Mouse (Mus musculus): ENCODE measurements around the gene Drap1.

Gene Drap1

DNA sequence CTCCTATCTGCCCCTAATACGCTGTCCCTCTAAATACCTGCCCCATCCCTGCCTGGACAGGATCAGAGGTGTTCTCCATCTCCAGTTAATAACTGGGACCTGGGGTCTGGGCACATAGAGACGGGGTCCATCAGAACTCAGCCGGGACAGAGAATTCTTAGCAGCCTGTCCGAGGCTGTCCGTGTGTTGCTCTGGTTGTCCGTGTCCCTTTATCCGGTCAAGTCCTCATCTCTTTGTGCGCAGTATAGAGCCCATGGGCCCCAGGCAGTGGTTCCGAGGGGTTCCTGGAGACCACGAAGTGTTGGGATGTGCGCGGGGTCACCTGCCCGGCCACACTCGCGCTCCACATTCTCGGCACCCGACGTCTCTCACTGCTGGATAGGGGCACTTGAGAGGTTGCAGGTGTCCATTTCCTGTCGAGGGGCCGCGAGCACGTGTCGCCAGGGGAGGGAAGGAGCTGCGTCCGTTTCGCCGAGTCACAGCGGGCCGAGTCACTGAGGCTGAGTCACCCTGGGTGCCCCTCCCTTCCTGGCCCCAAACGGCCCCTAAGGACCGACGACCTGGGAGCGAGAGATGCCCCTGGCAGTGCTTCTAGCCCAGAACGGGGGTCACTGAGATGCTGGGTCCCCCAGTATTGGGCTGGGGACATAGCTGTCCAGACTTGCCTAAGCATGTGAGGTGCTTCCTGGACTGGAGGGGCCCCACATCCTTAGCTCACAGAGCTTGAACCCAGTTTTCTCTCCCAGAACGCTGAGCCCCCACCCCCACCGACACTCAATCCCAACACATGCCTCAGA lies 23.8 kb upstream of the Drap1 start:
- DNase-seq (ENCODE audit: low spot score): no peak

DNA sequence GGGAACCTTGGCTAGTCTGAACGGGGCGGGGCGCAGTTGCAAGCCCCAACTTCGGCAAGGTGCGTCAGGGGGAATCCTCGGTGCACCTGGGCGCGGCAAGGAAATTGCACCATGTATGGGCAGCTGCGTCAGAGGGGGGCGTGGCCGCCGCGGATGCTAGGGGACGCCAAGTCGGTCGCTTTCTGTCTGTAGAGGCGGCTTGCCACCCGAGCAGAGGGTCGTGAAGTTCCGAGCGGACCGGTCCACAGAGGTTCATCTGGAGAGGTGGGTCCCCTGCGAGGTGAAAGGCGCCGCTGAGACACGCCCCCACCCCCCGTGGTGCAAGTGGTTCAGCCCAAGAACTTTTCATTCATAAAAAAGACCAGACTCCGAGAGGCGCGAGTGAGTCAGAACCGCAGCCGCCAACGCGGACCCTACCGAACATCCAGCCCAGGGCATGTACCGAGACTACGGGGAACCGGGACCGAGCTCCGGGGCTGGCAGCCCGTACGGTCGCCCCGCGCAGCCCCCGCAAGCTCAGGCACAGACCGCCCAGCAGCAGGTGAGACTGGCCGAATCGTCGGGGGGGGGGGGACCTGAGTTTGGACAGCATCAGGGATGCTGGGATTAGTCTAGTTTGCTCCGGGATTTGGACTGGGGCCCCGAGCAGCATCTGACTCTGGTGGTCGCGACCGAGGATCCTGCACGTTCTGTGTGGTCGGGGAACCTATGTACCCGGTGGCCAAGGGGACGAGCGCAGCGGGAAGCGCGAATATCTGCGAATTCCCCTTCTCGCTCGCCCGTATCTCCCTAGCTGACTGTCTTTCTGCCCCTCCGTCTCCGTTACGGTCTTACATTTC lies 23.0 kb upstream of the Drap1 start, which contains the start of gene Fosl1:
Gene Fosl1, plus strand, starts transcription at position 33 of the 839 bp plus-strand sequence.
- peak; percentile 76 for DNase-seq (ENCODE audit: low spot score)

DNA sequence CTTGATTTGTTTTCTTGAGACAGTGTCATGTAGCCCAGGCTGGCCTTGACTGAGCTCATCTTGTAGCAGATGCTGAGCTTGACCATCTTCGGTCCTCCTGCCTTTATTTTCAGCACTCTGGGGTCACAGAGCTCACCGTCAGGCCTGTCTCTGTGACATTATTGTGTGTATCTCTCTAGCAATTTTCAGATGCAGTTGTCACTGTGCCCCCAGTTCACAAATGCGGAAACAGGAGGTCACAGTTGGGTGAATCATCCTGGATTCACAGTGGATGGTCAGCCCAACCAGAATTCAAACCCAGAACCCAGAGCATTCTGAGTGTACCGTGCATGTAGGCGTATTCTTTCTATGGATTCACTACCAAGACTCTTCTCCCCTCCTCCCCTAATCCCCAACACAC lies 21.0 kb upstream of the Drap1 start:
- no peak for DNase-seq (ENCODE audit: low spot score)

DNA sequence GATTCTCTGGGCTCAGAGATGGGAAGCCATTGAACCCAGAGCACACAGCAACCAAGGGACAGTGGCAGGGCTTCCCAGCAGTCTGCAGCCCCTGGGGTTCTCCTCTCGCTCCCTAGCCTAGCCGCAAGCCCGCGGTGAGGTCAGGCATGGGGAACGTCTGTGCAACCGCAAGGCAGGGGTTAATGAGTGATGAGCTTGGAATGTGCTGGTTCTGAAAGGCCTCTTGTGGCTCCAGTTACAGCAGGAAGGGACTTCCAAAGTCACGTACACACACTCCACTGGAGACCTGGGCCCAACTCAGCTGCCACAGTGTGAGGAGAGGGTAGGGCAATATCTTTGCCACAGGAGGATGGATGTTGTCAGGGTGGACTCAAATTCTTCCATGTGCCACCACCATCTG lies 20.2 kb upstream of the Drap1 start:
- no peak for DNase-seq (ENCODE audit: low spot score)

DNA sequence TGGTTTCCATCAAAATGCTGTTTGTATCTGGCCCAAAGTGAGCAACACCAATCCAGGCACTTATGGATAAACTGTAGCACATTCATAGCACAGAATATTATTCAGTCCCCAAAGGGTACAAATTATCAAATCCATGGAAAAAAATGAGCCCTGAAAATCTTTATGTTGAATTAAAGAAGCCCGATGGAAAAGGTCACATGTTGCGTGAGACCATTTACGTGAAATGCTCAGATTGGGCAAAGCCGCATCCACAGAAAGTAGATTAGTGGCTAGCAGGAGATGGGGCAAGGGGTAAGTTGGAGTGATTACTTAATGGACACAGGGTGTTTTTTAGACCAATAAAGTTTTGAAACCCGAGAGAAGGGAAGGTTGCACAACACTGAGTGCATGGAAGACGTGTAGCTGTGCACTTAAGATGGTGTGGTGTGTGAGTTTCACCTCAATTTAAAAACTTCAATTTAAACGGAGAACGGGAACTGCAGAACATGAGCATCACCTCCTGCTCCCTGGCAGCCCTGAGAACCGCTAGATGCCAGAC lies 19.7 kb upstream of the Drap1 start:
- no peak for DNase-seq (ENCODE audit: low spot score)

DNA sequence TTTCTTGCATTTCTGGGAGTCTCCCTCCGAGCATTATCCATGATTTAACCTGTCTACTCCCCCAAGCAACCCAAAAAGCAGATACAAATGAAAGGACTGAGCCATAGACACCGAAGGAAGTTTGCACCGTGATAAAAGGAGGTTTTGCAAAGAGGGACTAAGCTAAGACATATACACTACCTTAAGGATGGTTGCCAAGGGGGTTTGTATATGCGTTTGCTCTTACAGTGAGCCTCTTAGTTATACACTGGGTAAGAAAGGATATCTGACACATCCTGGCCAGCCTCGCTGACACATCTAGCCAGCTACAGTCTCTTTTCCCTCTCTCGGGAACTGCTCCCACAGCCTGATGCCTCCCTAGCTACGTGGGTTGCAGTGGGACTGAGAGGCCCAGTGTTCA lies 9.2 kb upstream of the Drap1 start:
- DNase-seq (ENCODE audit: low spot score): no peak

DNA sequence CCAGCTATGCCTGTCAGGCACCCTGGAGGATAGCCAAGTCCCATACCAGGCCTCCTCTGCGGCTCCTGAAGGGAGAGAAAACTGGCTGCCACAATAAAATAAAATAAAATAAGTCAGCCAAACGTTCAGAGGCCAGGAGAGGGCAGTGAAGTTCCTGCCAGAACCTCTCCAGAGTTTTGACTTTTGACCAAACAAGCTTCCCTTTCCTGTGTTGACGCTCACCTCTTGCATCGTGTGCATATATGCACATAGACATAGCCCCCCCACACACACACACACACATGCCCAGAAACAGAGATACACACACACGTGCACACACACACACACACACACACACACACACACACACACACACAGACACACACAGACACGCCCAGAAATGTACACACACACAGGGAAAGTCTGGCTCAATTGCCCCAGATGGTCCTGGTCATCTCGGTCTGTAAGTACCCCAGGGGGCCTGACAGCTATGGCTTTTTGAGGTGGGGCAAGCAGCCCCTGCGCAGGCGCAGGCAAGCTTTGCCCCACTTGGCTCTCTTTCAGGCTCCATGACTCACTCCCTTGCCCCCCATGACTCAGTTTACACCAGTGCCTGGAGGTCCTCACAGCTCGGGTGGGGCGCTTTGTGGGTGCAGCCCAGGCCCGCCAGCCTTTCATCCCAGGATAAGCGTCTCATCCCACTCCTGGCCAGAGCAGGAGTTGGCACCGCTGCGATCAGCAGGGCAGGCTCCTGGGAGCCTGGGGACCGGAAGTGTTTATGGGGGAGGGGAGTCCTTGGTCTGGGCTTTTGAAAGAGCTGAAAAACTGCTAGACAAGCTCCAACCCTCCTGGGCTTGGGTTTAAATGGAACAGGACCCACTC lies 8.4 kb upstream of the Drap1 start:
- peak; percentile 53 for DNase-seq (ENCODE audit: low spot score)

DNA sequence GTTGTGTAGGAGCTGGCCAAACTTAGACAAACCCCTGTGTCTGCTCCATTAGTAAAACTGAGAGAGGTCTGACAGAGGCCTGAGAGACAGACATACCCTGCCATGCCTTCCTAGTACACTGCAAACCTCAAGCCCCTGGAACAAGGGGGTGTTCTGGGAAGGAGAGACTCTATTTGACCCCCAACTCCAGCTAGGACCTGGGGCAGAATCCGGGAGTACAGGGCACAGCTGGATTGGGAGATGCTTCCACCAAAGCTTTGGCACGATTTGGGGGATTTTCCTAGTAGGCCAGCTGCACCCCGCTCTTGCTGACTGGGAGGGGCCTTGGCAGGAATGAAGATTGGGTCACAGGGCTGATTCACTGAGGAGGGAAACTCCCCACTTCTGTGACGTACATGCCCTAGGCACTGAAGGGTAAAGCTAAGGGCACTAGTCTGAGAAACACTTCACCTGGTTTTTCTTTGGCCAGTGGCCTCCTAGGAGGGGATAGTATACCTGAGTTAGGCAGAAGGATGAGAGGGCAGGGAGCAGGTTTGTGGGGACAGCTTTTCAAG lies 7.2 kb upstream of the Drap1 start:
- DNase-seq (ENCODE audit: low spot score): no peak

DNA sequence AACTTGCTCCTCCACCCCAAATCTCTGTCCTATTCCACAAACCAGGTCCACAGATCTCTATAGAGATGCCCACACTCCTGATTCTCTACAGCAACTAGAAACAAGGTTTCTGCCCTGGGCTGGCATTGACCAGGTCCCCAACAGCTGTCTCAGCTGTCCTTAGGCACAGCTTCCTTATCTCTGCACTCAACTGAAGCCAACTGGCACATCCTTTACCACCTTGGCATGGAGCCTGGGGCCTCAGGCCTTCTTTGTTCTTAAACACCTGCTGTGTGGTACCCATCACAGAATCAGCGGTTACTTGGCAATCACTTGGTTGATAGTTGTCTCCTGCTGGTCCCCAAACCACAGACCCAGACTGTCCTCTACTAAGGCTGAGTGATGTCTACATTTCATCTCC lies 5.6 kb upstream of the Drap1 start:
- DNase-seq (ENCODE audit: low spot score): no peak

DNA sequence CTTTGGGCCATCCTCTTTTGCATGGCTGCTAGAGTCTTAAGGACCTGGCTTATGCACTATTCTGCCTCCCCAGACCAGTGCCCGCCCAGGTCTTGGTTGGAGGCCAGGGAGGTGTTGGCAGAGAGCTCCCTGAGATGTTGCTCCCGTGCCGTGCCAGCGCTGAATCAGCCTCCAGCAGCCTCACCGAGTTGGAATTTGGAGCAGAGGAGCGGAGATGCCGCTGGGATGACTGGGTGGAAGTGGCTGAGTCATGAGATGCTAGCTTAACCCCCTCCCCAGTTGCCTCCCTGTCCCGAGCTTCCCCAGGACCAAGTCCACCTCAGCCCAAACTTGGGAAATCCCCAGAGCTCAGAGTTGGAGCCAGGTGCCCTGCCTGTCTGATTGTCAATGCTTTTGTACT lies 5.0 kb upstream of the Drap1 start:
- DNase-seq (ENCODE audit: low spot score): peak; percentile 49

DNA sequence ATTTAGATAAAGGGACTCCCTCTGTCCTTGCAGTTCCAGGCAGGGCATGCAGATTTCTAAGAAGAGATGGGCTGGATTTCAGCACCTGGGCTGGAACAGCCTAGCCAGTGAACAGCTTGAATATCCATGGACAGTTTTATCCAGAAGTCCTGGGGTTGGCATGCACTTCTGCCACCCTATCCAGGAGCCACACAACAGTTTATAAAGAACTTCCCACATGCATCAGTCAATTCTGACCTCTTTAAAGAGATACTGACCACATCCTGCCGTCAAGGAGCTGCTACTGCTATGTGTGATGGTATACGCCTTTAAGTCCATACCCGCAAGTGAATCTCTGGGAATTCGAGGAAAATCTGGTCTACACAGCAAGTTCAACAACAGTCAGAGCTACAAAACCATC lies 4.4 kb upstream of the Drap1 start:
- no peak for DNase-seq (ENCODE audit: low spot score)

DNA sequence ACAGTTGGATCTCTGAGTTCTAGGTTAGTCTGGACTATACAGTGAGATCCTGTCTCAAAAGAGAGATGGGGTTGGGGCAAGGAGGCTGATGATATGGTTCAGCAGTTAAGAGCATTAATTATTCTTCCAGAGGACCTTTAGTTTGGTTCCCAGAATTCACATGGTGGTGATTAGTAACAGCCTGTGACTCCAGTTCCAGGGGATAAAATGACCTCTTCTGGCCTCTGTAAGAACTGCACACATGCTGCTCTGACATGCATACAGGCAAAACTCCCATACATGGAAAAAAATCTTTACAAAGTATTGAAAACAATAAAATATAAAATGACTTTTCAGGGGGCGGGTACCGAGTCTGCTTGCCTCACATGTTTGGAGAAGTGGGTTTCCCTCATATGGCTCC lies 3.3 kb upstream of the Drap1 start:
- no peak for DNase-seq (ENCODE audit: low spot score)

DNA sequence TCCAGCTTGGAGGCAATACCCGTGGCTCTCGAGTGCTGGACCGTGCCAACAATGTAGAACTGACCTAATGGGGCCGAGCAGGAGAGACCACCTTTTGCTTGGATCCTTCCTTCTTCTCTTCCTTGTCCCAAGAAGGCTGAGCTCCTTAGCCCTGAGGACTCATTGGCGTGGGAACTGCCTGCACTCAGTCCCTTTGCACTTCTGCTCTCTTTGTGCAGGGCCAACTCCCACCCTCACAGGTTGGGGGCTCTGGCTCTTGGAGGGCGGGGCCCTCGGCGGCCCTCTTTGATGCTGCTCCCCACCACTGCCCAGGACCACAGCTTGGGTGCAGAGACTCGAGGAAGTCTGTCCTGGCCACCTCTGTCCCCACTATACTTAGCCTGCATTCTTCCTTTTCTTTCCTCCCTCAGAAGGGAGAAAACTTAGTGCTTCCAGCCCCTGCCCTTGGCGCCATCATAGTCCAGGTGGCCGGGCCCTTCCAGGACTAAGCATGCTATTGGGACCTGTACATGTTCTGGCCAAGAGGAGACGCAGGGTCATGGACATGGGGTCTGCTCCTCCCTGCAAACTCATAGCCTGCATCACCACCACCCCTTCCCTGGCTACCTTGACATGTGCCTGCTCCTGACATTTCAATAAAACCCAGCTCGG lies 2.0 kb upstream of the Drap1 start:
- no peak for DNase-seq (ENCODE audit: low spot score)

DNA sequence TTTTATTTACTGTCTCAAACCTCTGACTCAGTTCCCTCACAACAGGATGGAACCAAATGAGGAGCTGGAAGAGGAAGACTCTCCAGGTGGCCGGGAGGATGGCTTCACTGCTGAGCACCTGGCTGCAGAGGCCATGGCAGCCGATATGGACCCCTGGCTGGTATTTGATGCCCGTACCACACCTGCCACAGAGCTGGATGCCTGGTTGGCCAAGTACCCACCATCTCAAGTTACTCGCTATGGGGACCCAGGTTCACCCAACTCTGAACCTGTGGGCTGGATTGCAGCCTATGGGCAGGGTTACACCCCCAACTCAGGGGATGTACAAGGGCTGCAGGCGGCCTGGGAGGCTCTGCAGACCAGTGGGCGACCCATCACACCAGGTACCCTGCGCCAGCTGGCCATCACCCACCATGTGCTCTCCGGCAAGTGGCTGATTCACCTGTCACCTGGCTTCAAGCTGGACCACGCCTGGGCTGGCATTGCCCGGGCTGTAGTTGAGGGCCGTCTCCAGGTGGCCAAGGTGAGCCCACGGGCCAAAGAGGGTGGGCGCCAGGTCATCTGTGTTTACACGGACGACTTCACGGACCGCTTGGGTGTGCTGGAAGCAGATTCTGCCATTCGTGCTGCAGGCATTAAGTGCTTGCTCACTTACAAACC lies 1.3 kb upstream of the Drap1 start:
- DNase-seq (ENCODE audit: low spot score): no peak

DNA sequence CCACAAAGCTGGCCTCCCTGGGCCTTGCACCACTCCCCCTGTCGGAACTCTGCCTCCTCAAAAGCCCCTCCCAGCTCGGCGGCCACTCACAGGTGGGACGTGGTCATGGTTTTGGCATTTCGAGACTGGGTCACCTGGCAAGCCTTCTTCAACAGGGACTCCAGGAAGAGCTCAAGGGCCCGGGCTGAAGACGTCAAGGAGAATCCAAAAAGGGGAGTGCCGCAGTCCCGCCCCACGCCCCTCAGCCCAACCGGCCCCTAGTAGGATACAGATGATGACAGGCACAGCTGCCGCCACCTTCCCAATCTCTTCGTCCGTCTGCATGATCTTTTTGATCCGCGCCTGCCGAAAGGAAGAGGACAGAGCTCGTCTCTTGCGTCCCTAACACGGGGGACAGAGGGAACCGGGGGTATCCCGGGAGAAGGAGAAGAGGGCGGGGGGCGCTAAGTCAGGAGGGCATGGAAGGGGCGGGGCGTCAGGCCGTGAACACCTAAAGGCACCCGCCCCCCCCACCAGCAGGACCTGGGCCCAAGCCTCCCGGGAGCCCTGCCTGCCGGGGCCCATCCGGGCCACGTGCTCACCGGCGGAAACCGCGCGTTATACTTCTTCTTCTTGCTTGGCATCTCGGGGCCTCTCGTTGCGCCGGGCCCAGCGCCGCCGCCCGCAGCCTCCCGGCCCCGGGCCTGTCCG lies 542 bp downstream of the Drap1 start:
- peak; percentile 85 for DNase-seq (ENCODE audit: low spot score)

DNA sequence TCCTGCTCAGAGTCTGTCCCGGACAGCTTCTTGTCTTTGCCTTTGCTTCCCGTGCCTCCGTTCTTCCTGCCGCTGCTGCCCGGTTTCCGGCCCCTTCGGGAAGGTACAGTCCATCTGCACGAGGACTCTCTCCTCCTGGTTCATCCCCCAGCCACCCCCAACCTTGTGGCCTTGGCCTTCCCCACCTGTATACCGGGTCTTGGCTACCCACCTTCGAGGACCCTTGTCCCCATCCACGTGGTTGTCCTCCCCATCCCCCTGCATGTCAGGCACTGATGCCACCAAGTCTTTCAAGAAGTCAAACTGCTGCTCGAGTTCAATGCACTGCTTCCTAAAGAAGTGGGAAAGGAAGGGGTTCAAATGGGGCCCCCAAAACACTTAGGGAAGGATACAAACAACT lies 1.2 kb downstream of the Drap1 start:
- DNase-seq (ENCODE audit: low spot score): no peak

DNA sequence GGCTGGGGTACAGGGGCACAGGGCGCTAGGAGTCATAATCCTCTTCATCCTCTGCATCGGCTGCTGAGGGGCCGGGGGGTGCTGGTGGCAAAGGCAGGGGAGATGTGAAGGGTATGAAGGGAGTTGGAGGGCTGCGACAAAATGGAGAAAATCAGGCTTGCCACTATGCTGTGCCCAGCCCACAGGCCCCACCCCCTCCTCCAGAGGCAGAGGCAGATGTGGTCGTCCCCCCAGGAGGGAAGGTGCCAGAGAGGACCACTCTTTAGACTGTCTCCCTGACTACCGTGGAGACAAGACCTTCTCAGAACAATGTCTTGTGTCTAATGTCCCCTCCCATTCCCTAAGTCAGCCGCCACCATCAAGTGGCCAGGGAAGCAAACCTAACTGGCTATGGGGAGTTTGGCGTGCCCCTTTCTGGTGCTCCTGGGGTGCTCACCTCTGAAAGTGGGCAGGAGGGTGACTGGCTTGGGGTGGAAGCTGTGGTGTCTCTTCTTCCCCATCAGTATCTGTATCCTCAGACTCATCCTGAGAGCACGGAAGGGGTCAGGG lies 1.8 kb downstream of the Drap1 start:
- DNase-seq (ENCODE audit: low spot score): no peak

DNA sequence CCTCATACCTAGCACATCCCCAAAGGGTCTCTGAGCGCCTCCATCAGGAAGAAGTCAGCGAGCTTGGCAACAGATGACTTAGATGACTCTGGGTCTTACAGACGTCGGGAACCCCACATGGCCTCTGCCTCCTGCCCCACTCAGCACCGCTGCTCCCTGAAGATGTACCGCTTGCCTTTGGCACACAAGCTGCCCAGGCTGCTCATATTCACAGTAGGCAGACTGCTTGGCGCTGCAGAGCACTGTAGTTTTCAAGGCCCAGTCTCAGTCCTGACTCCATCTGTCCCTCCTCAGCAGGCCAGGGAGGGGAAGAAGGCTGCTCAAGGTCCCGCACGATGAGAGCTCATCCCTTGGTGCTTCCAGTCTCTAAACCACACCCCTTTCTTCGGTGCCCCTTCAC lies 2.5 kb downstream of the Drap1 start:
- DNase-seq (ENCODE audit: low spot score): no peak

DNA sequence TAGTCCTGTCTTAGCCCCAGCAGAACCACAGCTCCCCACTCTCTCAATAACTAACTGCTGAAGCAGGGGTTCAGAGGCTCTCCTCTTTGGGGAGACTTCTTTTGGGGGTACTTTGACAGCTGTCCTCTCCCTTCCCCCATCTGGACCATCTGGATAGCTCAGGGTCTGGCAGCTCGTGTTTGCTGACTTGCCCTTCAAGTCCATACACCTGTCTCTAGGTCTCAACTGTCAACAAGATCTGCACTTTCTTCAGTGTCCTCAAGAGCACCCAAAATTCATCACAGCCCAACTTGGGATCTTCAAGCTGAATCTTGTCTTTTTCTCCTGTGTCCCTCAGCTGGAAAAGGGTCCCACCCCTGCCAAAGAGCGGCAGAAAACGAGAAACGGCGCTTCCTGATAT lies 3.0 kb downstream of the Drap1 start:
- DNase-seq (ENCODE audit: low spot score): no peak

DNA sequence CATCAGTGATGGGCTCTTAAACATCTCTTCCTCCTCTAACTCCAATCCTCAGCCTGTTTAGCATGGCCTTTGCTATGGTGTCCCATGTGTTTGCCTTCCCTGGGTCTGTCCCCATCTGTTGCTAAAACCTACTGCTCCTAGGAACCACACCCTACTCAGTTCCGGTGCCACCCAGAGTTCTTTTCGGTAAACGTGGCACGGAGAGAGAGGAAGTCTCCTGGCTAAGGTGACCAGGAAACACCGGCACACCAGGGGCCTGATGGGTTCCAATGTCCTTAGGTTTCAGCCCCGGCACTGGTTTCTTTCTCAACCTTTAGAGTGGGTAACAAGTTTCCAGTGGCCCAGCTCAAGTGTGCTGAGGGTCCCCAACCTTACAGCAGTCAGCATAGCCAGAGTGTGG lies 4.2 kb downstream of the Drap1 start:
- no peak for DNase-seq (ENCODE audit: low spot score)
